Mouse (Mus musculus) hindbrain, embryonic 14.5 days (tissue): ENCODE measurements around the gene Tpd52l2. TPM values are rescaled to one million over a fixed set of nuclear protein-coding genes. Genes with fewer than 3 reads are reported as not detected.

ENCODE experiments used
- ATAC-seq: fragments of 200-750 bp; cut with Nextera tagmentation; 2 replicates; pipeline ENCODE4 v1.8.0; 2017; ENCODE audit warnings: moderate number of reproducible peaks, mild to moderate bottlenecking, moderate TSS enrichment, moderate library complexity; ENCODE audit not compliant: low FRiP score
- DNase-seq: peaks from one replicate; pipeline ENCODE4 v3.0.0-alpha.2; 2015; ENCODE audit warnings: low spot score
- H3K27ac ChIP-seq: fragments of 300-500 bp; sonication (generic); 2 replicates; pipeline ENCODE4 v1.5.1; 2014; ENCODE audit warnings: mild to moderate bottlenecking, moderate library complexity
- H3K27me3 ChIP-seq: fragments of 300-500 bp; sonication (generic); 2 replicates; pipeline ENCODE4 v1.6.1; 2014; ENCODE audit warnings: mild to moderate bottlenecking, low read length, mixed read lengths; ENCODE audit not compliant: control insufficient read depth, insufficient read depth
- H3K36me3 ChIP-seq: fragments of 300-500 bp; sonication (generic); replicated peaks from 2 replicates; pipeline ENCODE4 v1.6.1; 2014; ENCODE audit not compliant: control insufficient read depth, insufficient read depth
- H3K4me1 ChIP-seq: fragments of 300-500 bp; sonication (generic); replicated peaks from 2 replicates; pipeline ENCODE4 v1.6.1; 2014; ENCODE audit warnings: antibody characterized with exemption, low read length, mixed read lengths; ENCODE audit not compliant: control insufficient read depth, insufficient read depth
- H3K4me2 ChIP-seq: fragments of 300-500 bp; sonication (generic); replicated peaks from 2 replicates; pipeline ENCODE4 v1.6.1; 2014; ENCODE audit warnings: mild to moderate bottlenecking, moderate library complexity
- H3K4me3 ChIP-seq: fragments of 300-500 bp; sonication (generic); replicated peaks from 2 replicates; pipeline ENCODE4 v1.5.1; 2014; ENCODE audit warnings: mild to moderate bottlenecking, low read length
- H3K9ac ChIP-seq: fragments of 300-500 bp; sonication (generic); 2 replicates; pipeline ENCODE4 v1.6.1; 2014
- H3K9me3 ChIP-seq: fragments of 300-500 bp; sonication (generic); 2 replicates; pipeline ENCODE4 v1.6.1; 2016; ENCODE audit warnings: low read length; ENCODE audit not compliant: control insufficient read depth
- WGBS: fragments of 180-500 bp; shearing (Covaris S2); extraction: QIAGEN DNeasy Blood & Tissue Kit; methylation state at CpG from one replicate; pipeline ENCODE4 v1.1.7; 2014; 5-methylcytosine and 5-hydroxymethylcytosine counted together
- polyA plus RNA-seq: library from polyadenylated mRNA; unstranded; fragments of >200 nt; fragmentation: Nextera tagmentation; extraction: Ambion mirVana; gene quantifications from 2 replicates; pipeline ENCODE4 v1.2.1, GENCODE M21; 2014

The Tpd52l2 gene
- polyA plus RNA-seq, result 105 and 109 TPM in 2 replicates

GRCm38 (mm10) chr2:181496831-181497547, at the start of gene Tpd52l2:
TSS of gene Tpd52l2 (plus strand) at chr2:181497142.
- Histone ChIP-seq H3K36me3 (peaks cover 26% of the 10 kb centered on the region), H3K9me3 (no peaks in the 10 kb centered on the region), H3K9ac (peak within 1 kb of the TSS; percentile 90), H3K27me3 (no peaks in the 10 kb centered on the region), H3K27ac (peak within 1 kb of the TSS; percentile 80), H3K4me1 (peaks cover 16% of the 10 kb centered on the region), H3K4me2 (peak within 1 kb of the TSS; percentile 95), H3K4me3 (peak within 1 kb of the TSS; percentile 70)
- peak; percentile 96 for DNase-seq
- under 1% methylated on average over 46 of the region's 46 CpGs for WGBS
- ATAC-seq, result peak; percentile 96

- no peak overlapping the region for H3K27ac ChIP-seq
- no peak overlapping the region for H3K4me2 ChIP-seq
- no peak overlapping the region for H3K4me3 ChIP-seq
- H3K36me3 ChIP-seq, result no peaks in the 10 kb centered on the region
- no peak overlapping the region for H3K9ac ChIP-seq
- ATAC-seq (no peak), DNase-seq (no peak)
- no peaks in the 10 kb centered on the region for H3K27me3 ChIP-seq
- peaks cover 6% of the 10 kb centered on the region for H3K4me1 ChIP-seq
- H3K9me3 ChIP-seq, result no peaks in the 10 kb centered on the region
- WGBS, result 80% methylated on average over 4 of the region's 4 CpGs
Observed at GRCm38 (mm10) chr2:181452181-181452580, 44.8 kb upstream of the Tpd52l2 start.

DNA sequence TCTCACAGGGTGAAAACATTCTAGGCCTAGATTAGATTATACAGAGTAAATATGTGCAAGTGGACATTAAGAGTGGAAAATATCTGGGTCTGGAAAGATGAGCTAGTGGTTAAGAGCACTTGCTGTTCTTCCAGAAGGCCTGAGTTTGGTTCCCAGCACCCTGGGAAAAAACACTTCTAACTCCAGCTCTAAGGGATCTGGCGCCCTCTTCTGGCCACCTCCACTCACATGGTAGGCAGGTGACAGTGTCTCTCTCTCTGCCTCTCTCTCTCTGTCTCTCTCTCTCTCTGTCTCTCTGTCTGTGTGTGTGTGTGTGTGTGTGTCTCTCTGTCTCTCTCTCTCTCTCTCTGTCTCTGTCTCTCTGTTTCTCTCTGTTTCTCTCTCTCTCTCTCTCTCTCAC, 43.7 kb upstream of the Tpd52l2 start:
- 50% methylated on average over 1 of the region's 1 CpGs for WGBS
- H3K4me3 ChIP-seq, result no peak overlapping the region
- no peaks in the 10 kb centered on the region for H3K36me3 ChIP-seq
- H3K4me1 ChIP-seq, result peaks cover 16% of the 10 kb centered on the region
- no peak overlapping the region for H3K9ac ChIP-seq
- no peaks in the 10 kb centered on the region for H3K9me3 ChIP-seq
- H3K27me3 ChIP-seq, result no peaks in the 10 kb centered on the region
- DNase-seq (no peak), ATAC-seq (no peak)
- H3K4me2 ChIP-seq, result no peak overlapping the region
- no peak overlapping the region for H3K27ac ChIP-seq

DNA sequence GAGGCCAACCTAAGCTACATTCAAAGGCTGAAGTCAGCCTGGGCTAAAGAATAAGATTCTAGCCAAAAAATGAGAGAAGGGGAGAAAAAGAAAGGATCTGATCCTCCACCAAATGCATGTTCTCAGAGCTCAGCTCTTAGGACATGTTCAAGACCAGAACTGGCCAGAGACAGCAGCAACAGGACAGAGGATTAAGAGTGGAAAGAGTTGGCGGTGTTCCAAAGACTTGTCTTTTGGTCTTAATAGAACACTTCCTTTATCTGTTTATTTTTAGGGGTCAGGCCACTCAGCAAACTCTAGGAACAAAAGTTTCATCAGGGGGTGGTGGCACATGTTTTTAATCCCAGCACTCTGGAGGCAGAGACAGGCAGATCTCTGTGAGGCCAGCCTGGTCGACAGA, 41.0 kb upstream of the Tpd52l2 start:
- H3K4me1 ChIP-seq, result peaks cover 25% of the 10 kb centered on the region
- DNase-seq, result no peak
- no peaks in the 10 kb centered on the region for H3K36me3 ChIP-seq
- ATAC-seq, result no peak
- H3K9me3 ChIP-seq, result no peaks in the 10 kb centered on the region
- H3K9ac ChIP-seq, result no peak overlapping the region
- H3K27me3 ChIP-seq, result no peaks in the 10 kb centered on the region
- H3K27ac ChIP-seq, result no peak overlapping the region
- no peak overlapping the region for H3K4me2 ChIP-seq
- H3K4me3 ChIP-seq, result no peak overlapping the region
- 80% methylated on average over 2 of the region's 2 CpGs for whole genome bisulfite sequencing

GRCm38 (mm10) chr2:181457831-181458230, 39.1 kb upstream of the Tpd52l2 start:
- no peaks in the 10 kb centered on the region for H3K36me3 ChIP-seq
- WGBS, result 2% methylated on average over 15 of the region's 15 CpGs
- peak overlapping the region; percentile 98 for H3K4me3 ChIP-seq
- peak overlapping the region; percentile 92 for H3K4me2 ChIP-seq
- peaks cover 27% of the 10 kb centered on the region for H3K4me1 ChIP-seq
- peak overlapping the region; percentile 95 for H3K9ac ChIP-seq
- DNase-seq (no peak), ATAC-seq (no peak)
- H3K27ac ChIP-seq, result no peak overlapping the region
- no peaks in the 10 kb centered on the region for H3K27me3 ChIP-seq
- no peaks in the 10 kb centered on the region for H3K9me3 ChIP-seq

- DNase-seq, result peak; percentile 29
- H3K36me3 ChIP-seq, result no peaks in the 10 kb centered on the region
- peak overlapping the region; percentile 72 for H3K27ac ChIP-seq
- H3K4me3 ChIP-seq, result peak overlapping the region; percentile 98
- peaks cover 27% of the 10 kb centered on the region for H3K4me1 ChIP-seq
- H3K4me2 ChIP-seq, result peak overlapping the region; percentile 92
- no peak; the same call in 1 of the 2 replicates for ATAC-seq
- H3K9ac ChIP-seq, result peak overlapping the region; percentile 95
- no peaks in the 10 kb centered on the region for H3K9me3 ChIP-seq
- no peaks in the 10 kb centered on the region for H3K27me3 ChIP-seq
- WGBS, result under 1% methylated on average over 70 of the region's 72 CpGs
Observed at GRCm38 (mm10) chr2:181458411-181459152, 38.4 kb upstream of the Tpd52l2 start.

- DNase-seq (peak; percentile 80), ATAC-seq (peak; percentile 87)
- under 1% methylated on average over 57 of the region's 83 CpGs for WGBS
Observed at GRCm38 (mm10) chr2:181459153-181459672, 37.7 kb upstream of the Tpd52l2 start, which contains the start of gene Zbtb46. TSS of gene Zbtb46 (minus strand) at chr2:181459426.

GRCm38 (mm10) chr2:181459673-181460621, 37.0 kb upstream of the Tpd52l2 start:
- ATAC-seq (peak; percentile 42), DNase-seq (no peak)
- Histone ChIP-seq H3K27me3 (no peaks in the 10 kb centered on the region), H3K9ac (peak overlapping the region; percentile 95), H3K27ac (peak overlapping the region; percentile 18; the same call in 1 of the 2 replicates), H3K36me3 (no peaks in the 10 kb centered on the region), H3K4me1 (peaks cover 27% of the 10 kb centered on the region), H3K9me3 (no peaks in the 10 kb centered on the region), H3K4me2 (peak overlapping the region; percentile 92), H3K4me3 (peak overlapping the region; percentile 98)
- 1% methylated on average over 69 of the region's 71 CpGs for WGBS

More at GRCm38 (mm10) chr2:181459153-181459672, 37.7 kb upstream of the Tpd52l2 start, which contains the start of gene Zbtb46:
- H3K27me3 ChIP-seq, result no peaks in the 10 kb centered on the region
- no peaks in the 10 kb centered on the region for H3K36me3 ChIP-seq
- peak within 1 kb of the TSS; percentile 95 for H3K9ac ChIP-seq
- H3K27ac ChIP-seq, result peak within 1 kb of the TSS; percentile 72
- H3K4me3 ChIP-seq, result peak within 1 kb of the TSS; percentile 98
- H3K9me3 ChIP-seq, result no peaks in the 10 kb centered on the region
- H3K4me2 ChIP-seq, result peak within 1 kb of the TSS; percentile 92
- H3K4me1 ChIP-seq, result peaks cover 27% of the 10 kb centered on the region
